Mouse (Mus musculus) forebrain, postnatal 0 days (tissue): ENCODE data around the gene Pde4d. TPM values are rescaled to one million over a fixed set of nuclear protein-coding genes. Genes with fewer than 3 reads are reported as not detected.

Experiments used
- ATAC-seq: fragments of 200-750 bp; cut with Nextera tagmentation; 2 replicates; pipeline ENCODE4 v1.8.0; 2017; ENCODE audit warnings: mild to moderate bottlenecking, moderate library complexity
- DNase-seq: peaks from one replicate; pipeline ENCODE4 v3.0.0-alpha.2; 2015
- H3K27ac ChIP-seq: fragments of 300-500 bp; sonication (generic); 2 replicates; pipeline ENCODE4 v1.5.1; 2014; ENCODE audit warnings: low read depth, mild to moderate bottlenecking, antibody characterized with exemption, low read length, moderate library complexity, mixed read lengths
- H3K27me3 ChIP-seq: fragments of 300-500 bp; sonication (generic); 2 replicates; pipeline ENCODE4 v1.6.1; 2014; ENCODE audit warnings: mild to moderate bottlenecking, low read length, mixed read lengths; ENCODE audit not compliant: insufficient read depth
- H3K36me3 ChIP-seq: fragments of 300-500 bp; sonication (generic); 2 replicates; pipeline ENCODE4 v1.6.1; 2014; ENCODE audit warnings: mild to moderate bottlenecking, moderate library complexity; ENCODE audit not compliant: insufficient read depth
- H3K4me1 ChIP-seq: fragments of 300-500 bp; sonication (generic); 2 replicates; pipeline ENCODE4 v1.6.1; 2014; ENCODE audit warnings: antibody characterized with exemption; ENCODE audit not compliant: insufficient read depth
- H3K4me2 ChIP-seq: fragments of 300-500 bp; sonication (generic); 2 replicates; pipeline ENCODE4 v1.6.1; 2014; ENCODE audit warnings: low read depth, mild to moderate bottlenecking, moderate library complexity
- H3K4me3 ChIP-seq: fragments of 300-500 bp; sonication (generic); 2 replicates; pipeline ENCODE4 v1.5.1; 2014; ENCODE audit warnings: low read depth, low read length, mixed read lengths
- H3K9ac ChIP-seq: fragments of 300-500 bp; sonication (generic); 2 replicates; pipeline ENCODE4 v1.6.1; 2014; ENCODE audit warnings: mild to moderate bottlenecking
- H3K9me3 ChIP-seq: fragments of 300-500 bp; sonication (generic); 2 replicates; pipeline ENCODE4 v1.6.1; 2016; ENCODE audit warnings: low read length
- CTCF ChIP-seq: sonication (generic); IDR thresholded peaks from 2 replicates; pipeline ENCODE4 v1.5.1; 2016; ENCODE audit warnings: antibody characterized with exemption, control low read depth, low read depth
- WGBS: fragments of 180-500 bp; shearing (Covaris S2); extraction: QIAGEN DNeasy Blood & Tissue Kit; methylation state at CpG from one replicate; pipeline ENCODE4 v1.1.7; 2014; 5-methylcytosine and 5-hydroxymethylcytosine counted together
- polyA plus RNA-seq: library from polyadenylated mRNA; unstranded; fragments of >200 nt; fragmentation: Nextera tagmentation; extraction: Ambion mirVana; gene quantifications from 2 replicates; pipeline ENCODE4 v1.2.1, GENCODE M21; 2015
- total RNA-seq: library from RNA; depleted of rRNA; stranded (reverse); fragments of >200 nt; gene quantifications from 2 replicates; pipeline ENCODE4 v1.2.3, GENCODE M21; 2014

Gene Pde4d
- total and polyA plus RNA-seq, 2 experiments from 2014 or later = 13.2 to 78.8 TPM

- Histone ChIP-seq H3K9ac (no peak overlapping the region), H3K4me1 (no peaks in the 10 kb centered on the region), H3K4me3 (no peak overlapping the region), H3K9me3 (no peaks in the 10 kb centered on the region), H3K36me3 (no peaks in the 10 kb centered on the region), H3K27ac (no peak overlapping the region), H3K27me3 (no peaks in the 10 kb centered on the region), H3K4me2 (no peak overlapping the region)
- no peak for ATAC-seq
- peak; percentile 43 for DNase-seq
- 41% methylated on average over 3 of the region's 3 CpGs for WGBS
- peak; percentile 48 for TF ChIP-seq CTCF
These were observed 363.2 kb downstream of the Pde4d start for GRCm38 (mm10) chr13:108812956-108813355.

- no peak for TF ChIP-seq CTCF
- WGBS = 79% methylated on average over 6 of the region's 6 CpGs
These were observed 370.2 kb downstream of the Pde4d start for GRCm38 (mm10) chr13:108819846-108820408.

DNA sequence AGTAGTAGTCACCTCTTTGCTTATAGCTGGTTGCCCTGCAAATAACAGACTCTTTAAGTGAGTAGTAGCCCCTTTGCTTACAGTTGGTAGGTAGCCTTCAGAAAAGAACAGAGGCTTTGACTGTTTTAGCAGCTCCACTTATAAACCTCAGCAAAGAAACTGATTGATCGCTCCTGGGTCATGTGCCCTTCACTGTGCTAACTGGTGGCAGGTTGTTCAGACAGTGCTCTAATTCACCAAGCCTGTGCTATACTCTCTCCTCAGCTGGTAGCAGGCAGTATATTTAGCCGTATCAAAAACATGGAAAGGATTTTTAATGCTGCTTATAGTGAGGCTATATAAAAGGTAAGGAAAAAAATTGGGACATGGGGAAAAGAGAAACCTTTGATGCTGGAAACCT, 370.7 kb downstream of the Pde4d start:
- Histone ChIP-seq H3K27ac (no peak overlapping the region), H3K9ac (no peak overlapping the region), H3K27me3 (no peaks in the 10 kb centered on the region), H3K9me3 (no peaks in the 10 kb centered on the region), H3K4me2 (no peak overlapping the region), H3K4me3 (no peak overlapping the region), H3K4me1 (no peaks in the 10 kb centered on the region), H3K36me3 (no peaks in the 10 kb centered on the region)
- WGBS = 91% methylated on average over 2 of the region's 2 CpGs
- DNase-seq = no peak
- TF ChIP-seq CTCF = no peak
- no peak for ATAC-seq

More at GRCm38 (mm10) chr13:108819846-108820408, 370.2 kb downstream of the Pde4d start:
- Histone ChIP-seq H3K4me3 (no peak overlapping the region), H3K4me2 (no peak overlapping the region), H3K9ac (no peak overlapping the region), H3K27me3 (no peaks in the 10 kb centered on the region), H3K36me3 (no peaks in the 10 kb centered on the region), H3K27ac (no peak overlapping the region), H3K9me3 (no peaks in the 10 kb centered on the region), H3K4me1 (no peaks in the 10 kb centered on the region)
- DNase-seq (no peak), ATAC-seq (no peak)

GRCm38 (mm10) chr13:108821270-108821669, 371.5 kb downstream of the Pde4d start:
- Histone ChIP-seq H3K4me3 (no peak overlapping the region), H3K27ac (no peak overlapping the region), H3K9ac (no peak overlapping the region), H3K9me3 (no peaks in the 10 kb centered on the region), H3K4me2 (no peak overlapping the region), H3K36me3 (no peaks in the 10 kb centered on the region), H3K27me3 (no peaks in the 10 kb centered on the region), H3K4me1 (no peaks in the 10 kb centered on the region)
- TF ChIP-seq CTCF = no peak
- WGBS = 83% methylated on average over 7 of the region's 7 CpGs
- no peak for ATAC-seq
- no peak for DNase-seq

GRCm38 (mm10) chr13:108824638-108825310, 375.0 kb downstream of the Pde4d start:
- Histone ChIP-seq H3K9ac (no peak overlapping the region), H3K4me3 (no peak overlapping the region), H3K36me3 (no peaks in the 10 kb centered on the region), H3K9me3 (no peaks in the 10 kb centered on the region), H3K27me3 (no peaks in the 10 kb centered on the region), H3K4me2 (no peak overlapping the region), H3K27ac (no peak overlapping the region), H3K4me1 (no peaks in the 10 kb centered on the region)
- TF ChIP-seq CTCF = no peak
- DNase-seq (peak; percentile 23), ATAC-seq (no peak)
- WGBS = 78% methylated on average over 8 of the region's 8 CpGs

GRCm38 (mm10) chr13:108825501-108825900, 375.8 kb downstream of the Pde4d start:
- H3K4me2 ChIP-seq = no peak overlapping the region
- H3K27ac ChIP-seq = no peak overlapping the region
- no peak overlapping the region for H3K9ac ChIP-seq
- H3K4me3 ChIP-seq = no peak overlapping the region
- WGBS = 94% methylated on average over 6 of the region's 6 CpGs
- TF ChIP-seq CTCF = no peak
- H3K27me3 ChIP-seq = no peaks in the 10 kb centered on the region
- H3K4me1 ChIP-seq = no peaks in the 10 kb centered on the region
- ATAC-seq (no peak), DNase-seq (no peak)
- no peaks in the 10 kb centered on the region for H3K9me3 ChIP-seq
- no peaks in the 10 kb centered on the region for H3K36me3 ChIP-seq

GRCm38 (mm10) chr13:108834197-108834596, 384.4 kb downstream of the Pde4d start:
- H3K4me3 ChIP-seq = no peak overlapping the region
- no peak for ATAC-seq
- no peaks in the 10 kb centered on the region for H3K27me3 ChIP-seq
- WGBS = 89% methylated on average over 1 of the region's 1 CpGs
- H3K27ac ChIP-seq = no peak overlapping the region
- H3K9me3 ChIP-seq = no peaks in the 10 kb centered on the region
- H3K9ac ChIP-seq = no peak overlapping the region
- H3K4me1 ChIP-seq = no peaks in the 10 kb centered on the region
- DNase-seq = peak; percentile 15
- no peak for TF ChIP-seq CTCF
- no peaks in the 10 kb centered on the region for H3K36me3 ChIP-seq
- no peak overlapping the region for H3K4me2 ChIP-seq
